Mouse (Mus musculus): ENCODE results near the gene Thra.

The Thra gene

DNA sequence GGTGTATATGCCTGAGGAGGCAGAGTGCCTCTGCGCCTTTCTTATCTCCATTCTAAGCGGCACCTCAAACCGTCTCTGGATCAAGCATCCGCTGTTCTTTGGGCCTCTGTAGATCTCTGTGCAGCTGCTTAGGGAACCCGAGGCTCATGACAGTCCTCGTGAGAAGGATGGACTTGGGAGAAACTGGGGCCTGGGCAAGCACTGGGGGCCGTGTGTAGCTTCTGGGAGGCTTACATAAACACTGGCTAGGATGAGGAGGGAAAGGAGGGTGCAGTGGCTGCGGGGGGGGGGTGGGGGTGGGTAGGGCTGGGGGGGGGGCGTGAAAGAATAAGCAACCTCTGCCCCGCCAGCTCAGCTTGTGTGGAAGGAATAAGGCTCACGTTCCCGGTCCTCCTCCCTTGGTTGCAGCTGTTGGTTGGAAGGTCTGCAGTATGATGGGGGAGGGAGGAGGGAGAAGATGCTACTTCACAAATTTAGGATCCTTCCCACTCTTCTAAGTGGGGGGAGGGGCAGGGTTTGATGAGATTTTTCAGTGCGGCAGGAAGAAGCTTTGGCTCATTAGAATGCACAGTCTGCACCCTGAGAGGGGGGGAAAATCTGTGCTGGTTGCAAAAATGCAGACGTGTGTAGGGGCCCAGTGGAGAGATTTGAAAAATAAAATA is 41.5 kb downstream of the Thra start:
- DNase-seq: peak; percentile 33

DNA sequence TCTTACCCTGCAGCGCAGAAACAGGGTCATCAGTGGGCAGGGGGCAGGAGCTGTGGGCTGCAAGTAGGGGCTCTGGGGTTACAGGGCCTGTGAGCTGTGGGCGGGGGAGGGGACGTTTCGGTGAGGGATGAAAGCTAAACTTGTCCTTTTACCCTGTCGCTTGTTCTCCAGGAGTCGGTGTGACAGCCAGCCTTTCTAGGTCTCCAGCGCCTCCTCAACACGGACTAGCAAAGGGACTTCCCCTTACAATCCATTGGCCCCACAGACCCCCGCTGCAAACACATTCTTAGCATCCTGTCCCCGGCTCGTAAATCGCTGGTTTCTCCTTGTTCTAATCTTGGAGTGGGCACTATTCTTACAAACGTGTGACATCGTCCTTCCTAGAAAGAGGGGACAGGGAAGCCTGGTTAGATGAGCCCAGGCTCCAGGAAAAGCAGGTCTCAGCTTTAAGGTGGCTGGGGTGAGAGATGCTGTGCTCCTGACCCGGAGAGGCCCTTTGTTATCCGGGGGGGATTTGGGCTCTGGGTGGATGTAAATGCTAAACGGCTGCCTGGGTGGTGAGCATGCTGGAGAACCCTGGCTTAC is 42.3 kb downstream of the Thra start:
- DNase-seq: no peak

DNA sequence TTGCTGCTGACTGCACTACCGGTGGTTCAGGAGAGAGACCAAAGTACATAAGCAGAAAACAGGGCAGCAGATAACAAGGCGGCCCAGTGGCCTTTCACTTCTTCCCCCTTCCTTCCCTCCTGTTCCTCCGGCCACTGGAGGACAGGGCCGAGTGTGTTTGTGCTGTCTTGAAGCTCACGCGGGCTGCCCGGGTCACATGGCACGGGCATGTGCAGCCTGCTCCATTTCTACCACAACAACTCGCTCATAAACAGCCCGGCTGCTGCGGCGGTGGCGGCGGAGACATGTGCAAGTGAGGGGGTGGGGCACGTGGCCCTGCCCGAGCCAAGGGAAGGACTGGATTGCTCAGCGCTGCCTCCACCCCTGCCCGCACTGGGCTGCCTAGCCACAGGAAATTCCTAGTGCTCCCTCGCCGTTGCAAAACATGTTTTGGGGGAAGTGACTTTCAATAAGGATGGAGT is 42.8 kb downstream of the Thra start:
- DNase-seq: peak; percentile 99

DNA sequence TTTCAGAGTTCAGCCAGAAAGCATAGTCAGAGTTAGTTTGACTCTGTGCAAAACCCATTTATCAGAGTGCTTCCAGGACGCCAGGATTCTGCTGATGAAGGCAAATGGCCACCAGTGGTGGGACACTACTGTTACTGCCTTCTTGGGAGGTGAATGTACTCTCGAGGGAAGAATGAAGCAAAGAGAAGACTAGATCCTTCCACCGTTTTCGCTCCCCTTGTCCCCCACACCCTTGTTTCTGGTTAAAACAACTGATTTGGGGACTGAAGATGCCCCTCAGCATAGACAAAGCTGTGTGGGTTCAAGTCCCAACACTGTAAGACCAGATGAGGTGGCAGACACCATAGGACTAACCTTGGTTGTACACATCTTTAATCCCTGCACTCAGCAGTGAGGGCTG is 43.7 kb downstream of the Thra start:
- no peak for DNase-seq

DNA sequence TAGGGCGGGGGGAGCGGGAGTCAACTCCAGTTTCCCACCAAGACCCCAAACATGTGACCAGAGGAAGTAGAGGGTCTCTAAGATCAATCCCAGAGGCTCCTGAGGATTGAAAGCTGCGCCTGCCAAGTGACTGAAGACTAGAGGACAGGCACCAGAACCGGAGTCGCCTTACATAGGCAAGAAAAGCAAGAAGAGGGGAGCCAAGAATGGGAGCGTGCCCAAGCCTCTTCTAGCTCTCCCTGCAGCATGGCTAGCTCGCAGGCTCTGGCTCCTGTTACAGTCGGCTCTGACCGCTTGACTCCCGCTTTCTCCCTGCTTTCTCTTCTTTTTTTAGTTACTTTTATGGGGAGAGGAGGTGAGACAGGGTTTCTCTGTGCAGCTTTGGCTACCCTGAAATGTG is 44.8 kb downstream of the Thra start:
- peak; percentile 44 for DNase-seq

DNA sequence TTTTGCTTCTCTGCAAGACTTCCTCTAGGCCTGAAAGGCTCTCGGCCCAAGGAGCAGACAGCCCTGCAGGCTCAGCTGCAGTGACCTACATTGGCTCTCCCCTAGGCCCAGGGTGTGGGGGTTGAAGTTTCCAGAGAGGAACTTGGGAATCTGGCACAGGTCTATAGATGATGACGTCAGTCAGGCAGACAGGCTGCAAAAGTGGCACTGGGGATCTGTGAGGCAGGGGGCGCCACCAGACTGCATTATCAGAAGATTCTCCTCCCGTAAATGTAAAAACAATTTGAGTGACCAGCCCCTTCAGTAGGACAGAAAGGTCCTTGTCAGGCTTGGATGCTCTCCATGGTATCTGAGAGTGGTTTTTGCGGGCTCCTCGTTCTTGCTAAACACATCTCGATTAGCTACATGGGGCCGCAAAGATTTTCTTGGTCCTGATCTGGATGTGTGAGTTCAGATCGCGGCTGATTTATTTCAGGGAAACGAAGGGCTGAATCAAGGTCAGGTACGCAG is 45.4 kb downstream of the Thra start:
- peak; percentile 81 for DNase-seq

DNA sequence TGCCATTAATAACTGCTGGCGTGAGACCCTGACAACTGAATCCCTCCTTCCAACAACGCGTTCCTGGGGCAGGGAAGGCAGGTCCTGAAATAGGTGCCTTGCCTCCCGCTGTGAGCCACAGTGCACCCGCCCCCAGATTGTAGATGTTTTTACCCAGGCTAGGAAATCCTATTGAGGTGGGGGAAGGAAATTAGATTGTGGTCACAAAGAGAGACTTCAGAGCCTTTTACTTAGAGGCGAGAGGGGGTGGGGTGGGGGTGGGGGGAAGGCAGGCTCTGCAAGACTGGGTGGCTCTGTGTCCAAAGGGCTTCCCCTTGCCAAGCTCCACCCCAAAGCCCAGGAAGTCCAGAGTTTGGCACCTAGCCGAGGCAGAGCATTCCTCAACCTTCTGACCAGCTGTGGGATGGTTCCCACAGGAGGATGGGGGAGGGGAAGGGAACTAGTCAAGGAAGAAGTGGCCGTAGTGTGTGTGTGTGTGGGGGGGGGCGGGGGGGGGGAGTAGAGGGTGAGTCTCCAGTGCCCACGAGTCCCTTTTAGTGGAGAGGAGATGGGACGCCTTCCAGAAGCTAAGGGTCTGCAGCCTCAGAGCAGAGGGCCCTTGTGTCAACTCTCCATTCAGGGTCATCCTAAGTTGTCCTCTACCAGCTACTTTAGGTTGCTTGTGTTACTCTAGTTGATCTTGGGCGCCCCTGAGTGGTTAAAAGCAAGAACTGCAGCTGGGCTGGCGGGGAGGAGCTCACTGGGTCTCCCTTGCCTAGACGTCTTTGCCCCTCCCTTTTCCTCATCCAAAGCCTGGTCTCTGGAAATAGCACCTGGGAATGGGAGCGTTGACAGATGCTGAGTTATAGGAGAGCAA is 46.1 kb downstream of the Thra start:
- DNase-seq: peak; percentile 99

DNA sequence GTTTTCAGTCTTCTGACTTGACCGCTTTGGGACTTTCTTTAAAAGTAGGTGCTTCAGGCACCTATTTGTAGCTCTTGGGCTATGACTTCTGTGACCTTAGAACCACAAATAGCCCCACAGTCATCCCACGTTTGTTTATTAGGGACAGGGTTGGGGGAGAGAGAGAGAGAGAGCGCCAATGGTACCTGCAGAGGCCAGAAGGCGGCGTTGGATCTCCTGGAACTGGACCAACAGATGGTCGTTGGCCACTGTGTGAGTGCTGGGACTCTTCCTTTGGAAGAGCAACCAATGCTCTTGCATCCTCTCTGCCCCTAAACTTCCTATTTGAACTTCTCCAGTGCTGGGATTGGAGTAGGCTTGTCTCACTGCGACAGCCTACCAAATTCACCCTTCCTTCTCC is 46.8 kb downstream of the Thra start:
- DNase-seq: no peak

DNA sequence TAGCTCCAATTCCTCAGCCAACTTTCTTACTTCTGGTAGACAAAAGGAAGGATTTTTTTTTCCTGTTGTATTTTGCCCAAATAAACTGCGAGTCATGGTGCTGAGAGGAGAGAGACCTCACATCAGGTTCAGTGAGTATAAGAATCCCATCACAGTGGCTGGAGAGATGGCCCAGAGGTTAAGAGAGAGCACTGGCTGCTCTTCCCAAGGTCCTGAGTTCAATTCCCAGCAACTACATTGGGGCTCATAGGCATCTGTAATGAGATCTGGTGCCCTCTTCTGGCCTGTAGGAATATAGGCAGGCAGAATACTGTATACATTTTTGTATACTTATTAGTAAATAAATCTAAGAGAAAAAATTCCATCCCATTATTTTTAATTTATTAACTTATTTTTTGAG is 47.3 kb downstream of the Thra start:
- DNase-seq: no peak

DNA sequence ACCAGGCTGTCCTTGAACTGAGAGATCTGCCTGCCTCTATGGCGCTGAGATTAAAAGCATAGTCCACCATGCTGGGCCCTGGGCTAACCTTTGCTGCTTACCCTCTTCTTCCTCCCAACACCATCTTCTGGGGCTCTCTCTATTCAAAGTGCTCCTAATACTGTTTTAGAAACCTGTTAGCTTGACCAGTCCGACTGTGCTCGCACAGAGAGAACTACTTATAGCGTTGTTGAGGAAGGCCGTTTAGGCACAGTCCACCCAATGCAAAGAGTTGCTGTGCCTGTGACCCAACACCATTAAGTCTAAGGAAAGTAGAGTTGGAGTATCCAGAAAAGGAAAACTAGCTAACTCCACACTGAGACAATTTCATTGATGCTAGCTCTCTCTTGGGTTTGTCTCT is 47.7 kb downstream of the Thra start:
- DNase-seq: peak; percentile 19

DNA sequence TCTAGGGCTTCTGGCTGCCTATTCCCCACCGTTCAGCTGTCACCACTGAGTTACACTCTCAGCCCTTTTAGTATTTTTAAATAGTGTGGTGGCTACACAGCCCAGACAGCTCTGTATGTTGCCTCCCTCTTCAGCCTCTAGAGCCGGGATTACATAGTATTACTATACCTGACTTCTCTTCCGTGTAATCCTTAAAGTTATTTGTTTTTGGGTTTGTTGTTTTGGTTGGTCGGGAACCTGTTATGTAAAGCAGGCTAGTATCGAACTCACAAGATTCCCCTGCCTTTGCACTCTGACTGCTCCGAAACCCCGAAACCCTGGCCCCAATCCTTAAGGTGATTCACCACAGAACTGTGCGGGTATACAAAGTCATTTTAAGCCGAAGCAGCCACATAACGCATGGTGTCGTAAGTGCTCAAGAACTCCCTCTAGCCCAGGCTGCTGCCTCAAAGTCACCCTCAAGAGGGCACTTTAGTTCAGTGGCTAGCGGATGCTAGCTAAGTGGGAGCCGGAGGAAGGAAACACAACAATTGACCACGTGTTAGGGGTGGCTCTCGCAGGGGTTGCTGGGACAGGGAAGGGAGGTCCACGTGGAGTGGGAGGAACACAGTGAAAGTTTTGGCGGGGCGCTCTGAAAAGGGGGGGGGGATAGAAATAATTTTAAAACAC is 48.2 kb downstream of the Thra start:
- peak; percentile 89 for DNase-seq

DNA sequence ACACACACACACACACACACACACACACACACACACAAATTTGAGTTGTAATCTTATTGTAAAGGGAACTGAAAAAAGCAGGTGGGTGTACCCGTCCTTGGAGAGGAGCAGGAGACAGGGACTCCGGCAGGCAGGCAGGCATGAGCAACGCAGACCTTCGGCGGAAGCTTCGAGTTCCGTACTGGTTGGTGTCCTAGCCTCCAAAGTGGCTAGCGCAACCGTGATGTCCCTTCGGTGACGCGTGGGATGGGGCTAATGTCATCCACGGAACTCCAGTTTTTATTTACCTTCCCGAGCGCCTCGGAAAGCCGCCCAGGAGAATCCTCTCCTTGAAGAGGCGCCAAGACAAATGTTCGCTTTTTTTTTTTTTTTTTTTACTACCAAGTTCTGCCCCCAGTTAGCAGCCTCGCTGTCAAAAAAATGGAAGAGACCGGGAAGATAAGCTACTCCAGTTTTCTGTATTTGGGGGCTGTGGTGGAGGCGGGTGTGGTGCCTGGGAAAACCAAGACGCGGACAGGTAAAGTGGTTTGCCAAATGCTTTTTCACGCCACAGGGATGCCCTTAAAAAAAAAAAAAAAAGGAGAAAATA is 48.9 kb downstream of the Thra start:
- no peak for DNase-seq

DNA sequence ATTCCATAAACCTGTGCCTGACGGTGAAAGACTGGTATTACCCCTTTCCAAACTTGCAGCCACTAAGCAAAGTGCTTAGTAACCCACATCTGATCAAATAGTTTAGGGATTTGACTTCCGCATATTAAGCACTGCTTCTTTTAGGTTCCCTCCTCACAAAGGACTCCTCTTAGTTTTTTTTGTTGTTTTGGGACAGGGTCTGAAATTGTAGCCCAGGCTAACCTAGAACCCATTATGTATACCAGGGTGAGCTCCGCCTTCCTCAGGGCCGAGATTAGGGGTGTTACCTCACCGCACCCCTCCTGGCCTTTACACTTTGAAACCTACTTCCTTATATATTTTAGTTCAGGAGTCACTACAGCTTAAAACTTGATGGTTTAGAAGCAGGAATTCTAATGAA is 49.4 kb downstream of the Thra start:
- DNase-seq: no peak

DNA sequence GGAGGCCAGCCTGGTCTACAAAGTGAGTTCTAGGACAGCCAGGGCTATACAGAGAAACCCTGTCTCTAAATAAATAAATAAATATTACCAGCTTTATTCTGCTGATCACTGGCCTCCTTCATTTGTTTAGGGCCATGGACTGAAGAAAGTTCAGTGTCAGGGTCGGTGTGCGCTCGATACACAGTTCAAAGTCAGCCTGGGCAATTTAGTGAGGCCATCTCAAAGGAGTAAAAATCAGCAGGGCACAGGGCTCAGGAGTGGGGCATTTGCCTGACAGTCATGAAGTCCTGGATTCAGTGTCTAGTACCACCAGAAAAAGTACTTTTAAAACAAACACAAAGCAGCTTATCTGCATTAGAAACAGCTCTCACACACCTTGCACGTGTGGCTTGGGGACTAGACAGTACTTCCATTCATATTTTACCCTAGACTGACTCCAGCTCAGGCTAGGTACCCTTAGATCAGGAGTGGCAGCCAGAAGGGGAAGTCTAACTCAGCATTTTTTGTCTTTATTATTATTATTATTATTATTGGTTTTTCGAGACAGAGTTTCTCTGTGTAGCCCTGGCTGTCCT is 50.3 kb downstream of the Thra start:
- DNase-seq: no peak

DNA sequence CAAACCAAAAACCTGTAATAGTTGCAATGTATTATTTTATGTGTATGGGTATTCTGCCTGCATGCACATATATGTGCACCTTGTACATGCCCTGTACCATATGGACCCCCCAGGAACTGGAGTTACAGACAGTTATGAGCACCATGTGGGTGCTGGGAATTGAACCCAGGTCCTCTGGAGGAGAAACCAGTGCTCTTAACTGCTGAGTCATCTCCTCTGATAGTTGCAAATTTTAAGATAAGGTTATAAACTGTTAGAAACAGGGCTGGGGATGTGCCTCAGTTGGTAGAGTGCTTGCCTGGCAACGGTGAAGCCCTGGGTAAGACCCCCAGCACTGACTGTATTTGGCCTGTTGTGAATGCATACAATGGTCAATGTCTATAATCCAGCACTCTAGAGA is 51.0 kb downstream of the Thra start:
- no peak for DNase-seq

DNA sequence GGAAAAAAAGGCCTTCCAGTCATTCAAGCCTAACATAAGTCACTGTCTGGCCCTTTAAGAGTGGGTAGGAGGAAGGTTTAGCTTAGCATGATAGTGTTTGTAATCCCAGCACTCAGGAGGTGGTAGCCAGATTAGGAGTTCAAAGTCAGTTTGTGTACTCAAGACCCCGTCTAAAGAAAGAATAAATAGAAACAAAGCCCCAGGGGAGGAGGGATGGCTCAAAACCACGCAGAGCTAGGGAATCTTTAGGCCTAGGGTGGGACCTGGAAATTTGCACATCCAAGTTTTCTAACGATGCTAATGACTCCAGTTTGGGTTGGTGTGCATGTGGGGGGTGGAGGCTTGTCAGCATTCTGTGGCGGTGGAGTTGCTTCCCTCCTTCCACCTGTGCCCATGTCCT is 51.6 kb downstream of the Thra start:
- no peak for DNase-seq

DNA sequence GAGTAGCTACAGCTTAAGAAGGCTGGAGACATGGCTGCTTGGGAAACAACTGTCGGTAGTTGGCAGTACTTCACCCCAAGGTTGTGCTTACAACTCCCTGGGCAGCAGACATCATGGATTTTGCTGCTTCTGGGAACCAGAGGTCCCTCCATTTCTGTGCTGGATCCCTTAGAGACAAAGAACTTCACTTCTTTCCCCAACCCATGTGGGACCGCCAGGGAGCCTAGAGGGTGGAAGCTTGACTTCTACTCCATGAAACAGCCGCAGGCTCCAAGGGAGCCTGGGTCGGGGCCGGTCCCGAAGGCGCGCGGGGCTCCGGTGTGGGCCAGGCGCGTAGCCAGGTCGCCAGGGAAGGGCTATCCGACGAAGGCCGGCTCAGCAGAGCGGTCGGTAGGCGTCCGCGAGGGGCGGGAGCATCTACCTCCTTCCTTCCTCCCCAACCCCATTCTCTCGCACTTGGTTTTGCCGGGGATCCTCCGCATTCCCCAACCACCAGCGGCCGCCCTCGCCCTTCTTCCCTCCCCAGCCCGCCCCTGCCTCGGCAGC is 54.1 kb downstream of the Thra start:
- DNase-seq: peak; percentile 87

DNA sequence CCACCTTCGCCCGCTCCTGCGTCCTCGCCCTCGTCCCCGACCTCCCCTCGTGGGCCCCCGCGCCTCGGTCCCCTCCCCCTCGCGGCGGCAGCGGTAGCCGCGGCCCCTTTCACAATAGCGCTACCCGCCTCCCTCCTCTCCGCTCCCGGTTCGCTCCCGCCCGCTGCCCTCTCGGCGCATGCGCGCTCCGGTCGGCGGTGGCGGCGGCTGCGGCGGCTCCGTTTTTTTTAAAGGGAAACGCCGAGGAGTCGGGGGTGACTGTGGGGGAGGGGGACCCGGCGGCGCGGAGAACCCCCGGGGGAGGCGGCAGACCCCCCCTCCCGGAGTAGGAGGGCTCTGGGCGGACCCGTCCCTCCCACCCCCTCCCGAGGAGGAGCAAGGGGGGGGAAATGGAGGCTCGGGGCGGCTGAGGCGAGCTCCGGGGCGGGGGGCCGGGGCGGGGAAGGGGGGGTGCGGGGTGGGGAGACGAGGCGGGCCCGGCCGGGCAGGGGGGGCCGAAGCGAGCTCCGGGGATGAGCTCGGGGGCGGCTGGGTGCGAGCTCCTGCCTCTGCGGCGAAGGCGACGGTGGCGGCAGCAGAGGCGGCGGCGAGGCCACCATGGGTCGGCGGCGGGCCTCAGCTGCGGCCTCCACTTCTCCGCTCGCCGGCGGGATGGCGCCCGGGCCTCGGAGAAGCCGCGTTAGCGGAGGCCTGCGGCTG is 54.7 kb downstream of the Thra start, which contains the start of gene Msl1:
Msl1 (plus strand) TSS at position 502 of the 699 bp plus-strand sequence.
- DNase-seq: peak; percentile 89

DNA sequence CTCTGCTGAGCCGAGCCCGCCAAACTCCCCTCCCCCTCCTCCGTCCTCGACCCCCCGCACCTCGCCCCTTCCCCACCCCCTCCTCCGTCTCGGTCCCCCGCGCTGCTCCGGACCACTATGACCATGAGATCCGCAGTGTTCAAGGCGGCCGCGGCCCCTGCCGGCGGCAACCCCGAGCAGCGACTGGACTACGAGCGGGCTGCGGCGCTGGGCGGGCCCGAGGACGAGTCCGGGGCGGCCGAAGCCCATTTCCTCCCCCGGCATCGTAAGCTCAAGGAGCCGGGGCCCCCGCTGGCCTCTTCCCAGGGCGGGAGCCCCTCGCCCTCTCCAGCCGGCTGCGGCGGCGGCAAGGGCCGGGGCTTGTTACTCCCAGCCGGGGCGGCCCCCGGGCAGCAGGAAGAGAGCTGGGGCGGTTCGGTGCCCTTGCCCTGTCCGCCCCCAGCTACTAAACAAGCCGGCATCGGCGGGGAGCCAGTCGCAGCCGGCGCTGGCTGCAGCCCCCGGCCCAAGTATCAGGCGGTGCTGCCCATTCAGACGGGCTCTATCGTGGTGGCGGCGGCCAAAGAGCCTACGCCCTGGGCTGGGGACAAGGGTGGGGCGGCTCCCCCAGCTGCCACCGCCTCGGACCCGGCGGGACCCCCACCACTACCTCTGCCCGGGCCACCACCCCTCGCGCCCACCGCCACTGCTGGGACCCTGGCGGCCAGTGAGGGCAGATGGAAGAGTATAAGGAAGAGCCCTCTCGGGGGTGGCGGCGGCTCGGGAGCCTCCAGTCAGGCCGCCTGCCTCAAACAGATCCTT is 55.5 kb downstream of the Thra start:
- peak; percentile 76 for DNase-seq

DNA sequence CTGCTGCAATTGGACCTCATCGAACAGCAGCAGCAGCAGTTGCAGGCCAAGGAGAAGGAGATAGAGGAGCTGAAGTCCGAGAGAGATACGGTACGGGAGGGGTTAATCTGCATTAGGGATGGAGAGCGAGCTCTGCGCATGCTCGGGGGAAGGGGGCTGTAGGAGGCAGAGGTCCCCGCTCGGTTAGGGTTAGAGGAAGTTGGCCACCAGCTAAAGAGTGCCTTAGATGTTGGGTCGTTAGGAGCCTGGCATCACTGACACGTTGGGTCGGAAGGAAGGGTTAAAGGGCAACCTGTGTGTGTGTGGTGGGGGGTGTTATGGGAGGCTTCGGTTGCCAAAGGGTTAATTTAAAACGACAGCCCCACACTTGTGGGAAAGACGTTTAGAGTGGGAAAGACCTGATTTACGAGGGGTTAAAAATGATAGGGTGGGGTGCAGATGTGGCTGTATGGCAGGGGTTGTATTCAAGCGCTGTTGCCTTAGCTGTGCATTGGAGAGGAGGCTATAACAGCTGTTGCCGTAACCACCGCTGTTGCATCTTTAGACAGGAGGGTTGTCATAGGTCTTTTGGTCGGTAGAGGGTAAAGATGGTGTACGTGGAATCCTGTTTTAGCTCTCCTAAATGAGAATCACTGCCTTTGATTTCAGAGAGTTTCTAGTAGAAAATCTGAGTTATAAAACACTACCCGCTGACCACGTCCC is 56.2 kb downstream of the Thra start:
- peak; percentile 61 for DNase-seq
